Mouse (Mus musculus): ENCODE data around the gene Spg21. TPM values are rescaled to one million over a fixed set of nuclear protein-coding genes. Genes with fewer than 3 reads are reported as not detected.

Spg21 gene
- polyA plus RNA-seq, 1 experiment, result 26.9 TPM

DNA sequence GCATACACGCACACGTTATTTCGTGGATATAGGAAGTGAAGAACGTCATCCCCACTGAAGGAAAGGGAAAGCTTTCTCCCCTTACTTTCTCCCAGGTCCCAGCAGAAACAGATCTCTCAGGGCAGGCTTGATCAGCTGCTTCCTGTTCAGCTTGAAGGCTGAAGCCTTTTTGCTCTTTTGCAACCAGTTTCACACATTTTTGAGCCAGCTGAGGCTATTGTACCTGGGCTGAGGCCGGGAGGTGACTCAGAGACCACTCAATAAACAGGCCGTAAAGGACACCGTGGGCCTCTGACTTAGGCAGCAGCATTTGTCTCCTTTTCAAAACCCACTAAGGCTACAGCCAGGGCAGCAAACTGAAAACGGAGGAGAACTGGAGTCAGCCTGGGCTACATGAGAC lies 72.2 kb downstream of the Spg21 start:
- DNase-seq (ENCODE audit: extremely low spot score in 1 of 2, low spot score in 1 of 2), result no peak

GRCm38 (mm10) chr9:65534111-65534510 lies 73.4 kb downstream of the Spg21 start:
- no peak for DNase-seq (ENCODE audit: extremely low spot score in 1 of 2, low spot score in 1 of 2)

DNA sequence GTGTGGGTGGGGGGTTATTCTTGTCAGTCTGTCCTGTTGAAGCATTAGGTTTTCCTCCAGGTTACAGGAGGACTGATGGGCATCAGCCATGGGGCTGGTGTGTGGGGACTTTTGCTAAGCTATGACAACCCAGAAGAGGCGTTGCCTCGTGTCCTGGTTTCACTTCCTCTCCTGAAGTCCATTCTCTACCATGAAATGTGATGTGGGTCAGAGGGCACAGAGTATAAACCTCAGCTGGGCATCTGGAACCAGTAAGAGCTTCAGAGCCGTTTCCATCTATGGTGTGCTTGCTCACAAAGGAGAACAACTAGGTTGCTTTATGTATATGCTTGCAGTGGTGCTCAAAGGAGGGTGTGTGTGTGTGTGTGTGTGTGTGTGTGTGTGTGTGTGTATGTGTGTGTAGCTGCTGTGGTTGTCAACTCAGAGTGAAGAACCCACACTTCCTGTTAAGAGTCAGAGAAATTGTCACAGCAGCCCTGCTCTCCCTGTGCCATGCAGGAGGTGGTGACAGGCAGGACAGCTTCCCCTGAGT lies 74.5 kb downstream of the Spg21 start:
- no peak for DNase-seq (ENCODE audit: extremely low spot score in 1 of 2, low spot score in 1 of 2)

GRCm38 (mm10) chr9:65535789-65536469 lies 75.2 kb downstream of the Spg21 start:
- DNase-seq (ENCODE audit: extremely low spot score in 1 of 2, low spot score in 1 of 2), result no peak

DNA sequence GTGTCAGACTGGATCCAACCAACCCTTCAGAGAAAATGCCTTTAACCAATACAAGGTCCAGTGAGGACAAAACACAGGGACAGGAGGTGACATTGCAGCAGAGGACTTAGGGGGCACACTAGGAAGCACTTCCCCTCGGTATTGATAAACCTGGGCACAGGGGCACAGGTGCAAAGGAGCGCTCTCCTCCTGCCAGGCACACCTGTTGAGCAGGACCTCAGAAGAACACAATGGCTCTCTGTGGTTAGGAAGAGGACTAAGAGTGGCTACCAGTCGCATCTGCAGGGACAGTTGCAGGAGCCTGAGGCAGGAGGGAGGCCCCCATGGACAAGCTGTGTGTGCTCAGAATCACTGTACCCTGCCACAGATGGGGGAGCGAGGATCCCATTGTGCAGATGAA lies 75.7 kb downstream of the Spg21 start:
- no peak for DNase-seq (ENCODE audit: extremely low spot score in 1 of 2, low spot score in 1 of 2)

Other genes with a start within 250 kb of the Spg21 start
- gene Cilp, start 195.8 kb upstream of the Spg21 start, polyA plus RNA-seq (2012; rRNA removed), result 0.08 TPM in 2 replicates
- gene Clpx, start 166.7 kb upstream of the Spg21 start, polyA plus RNA-seq (2012; rRNA removed), result 19.1 and 22.2 TPM in 2 replicates
- gene Pdcd7, start 114.8 kb upstream of the Spg21 start, polyA plus RNA-seq (2012; rRNA removed), result 16.8 and 16.9 TPM in 2 replicates
- gene Ubap1l, start 99.9 kb upstream of the Spg21 start, polyA plus RNA-seq (2012; rRNA removed), result 4.6 and 4.9 TPM in 2 replicates
- gene Kbtbd13, start 69.3 kb upstream of the Spg21 start, polyA plus RNA-seq (2012; rRNA removed), result 0.17 and 0.34 TPM in 2 replicates
- 6.9 and 7.4 TPM in 2 replicates for gene Rasl12, start 62.4 kb upstream of the Spg21 start, polyA plus RNA-seq (2012; rRNA removed)
- not detected in 2 replicates for gene Slc51b, start 38.0 kb upstream of the Spg21 start, polyA plus RNA-seq (2012; rRNA removed)
- gene Mtfmt, start 25.2 kb upstream of the Spg21 start, polyA plus RNA-seq (2012; rRNA removed), result 19.7 and 20.1 TPM in 2 replicates
- gene Ankdd1a, start 59.2 kb downstream of the Spg21 start, polyA plus RNA-seq (2012; rRNA removed), result 2.3 and 2.4 TPM in 2 replicates
- gene Plekho2, start 119.1 kb downstream of the Spg21 start, polyA plus RNA-seq (2012; rRNA removed), result 17.0 and 17.9 TPM in 2 replicates
- gene Pif1, start 126.2 kb downstream of the Spg21 start, polyA plus RNA-seq (2012; rRNA removed), result 0.24 and 0.36 TPM in 2 replicates
- 7.5 and 8.3 TPM in 2 replicates for gene Rbpms2, start 168.7 kb downstream of the Spg21 start, polyA plus RNA-seq (2012; rRNA removed)
- 220 and 229 TPM in 2 replicates for gene Oaz2, start 207.1 kb downstream of the Spg21 start, polyA plus RNA-seq (2012; rRNA removed)